Mouse (Mus musculus): ENCODE measurements around the gene Clk3.
A peak's percentile ranks its signal among the peaks of the same experiment; 100 is the strongest.

GRCm38 (mm10) chr9:57764147-57764973, 1.3 kb downstream of the Clk3 start:
- TF ChIP-seq CTCF (IDR thresholded peaks at IDR 0.05) (peak; percentile 35), EP300 (IDR thresholded peaks at IDR 0.05) (no peak)

All from lung, postnatal 0 days (tissue).